Mouse (Mus musculus) liver, embryonic 14.5 days (tissue): ENCODE data around the gene Slc25a23.

Experiments used
- CTCF ChIP-seq: IDR thresholded peaks from 2 replicates; pipeline ENCODE4 v1.5.1; 2016; ENCODE audit warnings: antibody characterized with exemption, low read depth, control low read depth
- EP300 ChIP-seq: IDR thresholded peaks from 2 replicates; pipeline ENCODE4 v1.6.1; 2016; ENCODE audit warnings: antibody characterized with exemption, low read depth

- TF ChIP-seq EP300 (no peak), CTCF (no peak)
These were observed 47.4 kb upstream of the Slc25a23 start for GRCm38 (mm10) chr17:57107064-57107463.
